Comparison of ENCODE assay signal across 24 mouse cellular contexts in the genomic region with DNA sequence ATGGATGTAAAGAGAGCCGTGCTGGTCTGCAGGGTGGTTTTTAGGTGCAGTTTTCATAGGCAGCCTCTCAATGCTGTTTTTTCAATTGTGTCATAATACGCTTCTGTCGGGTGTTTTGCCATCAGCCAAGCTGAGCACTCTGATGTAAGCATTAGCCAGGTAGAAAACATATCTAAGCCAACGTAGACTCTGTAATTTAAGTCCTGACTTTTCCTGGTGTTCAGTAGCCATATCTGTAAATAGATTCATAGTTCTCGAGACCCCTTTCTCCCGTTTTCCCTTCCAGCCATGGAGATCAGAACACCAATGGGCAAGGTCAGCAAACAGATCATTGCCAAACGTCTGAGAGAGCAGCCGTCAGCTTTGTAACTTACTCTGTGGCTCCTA.
A peak's percentile ranks its signal among the peaks of the same experiment; 100 is the strongest.
DNase-seq lines count a peak whose midpoint lies in the region; ATAC-seq and TF ChIP-seq lines count a peak whose summit lies in the region.
"Had no signal": no experiment of that assay in that cellular context is flagged by ENCODE, and none has a peak within 500 bp of the region (broad histone marks: within the 10 kb centered on the region; RNA-seq: fewer than 3 reads in every experiment).

No protein-coding gene starts in this region.

- WGBS in hindbrain, postnatal 0 days, result 80% methylated on average over 8 of the region's 8 CpGs
- WGBS in hindbrain, embryonic 16.5 days, result 81% methylated on average over 8 of the region's 8 CpGs
- 81% methylated on average over 8 of the region's 8 CpGs for WGBS in neural tube, embryonic 15.5 days

- DNase-seq in gastrocnemius, adult 2 months, result no peak
- DNase-seq in gastrocnemius, postnatal 36 days, result no peak
- no peak for DNase-seq in hindbrain, postnatal 0 days (ENCODE audit: low spot score)
- no peak for DNase-seq in neural tube, embryonic 10.5 days (ENCODE audit: extremely low spot score, low spot score)
- no peak for DNase-seq in adrenal gland, postnatal 36 days
- DNase-seq: adrenal gland, adult 8-10 months; cerebellum, adult 8-10 months; cerebellum, postnatal 25 days; heart, postnatal 4 days; kidney, adult 11 months; kidney, postnatal 14 days; layer of hippocampus, adult 9-11 months; lung, postnatal 36 days; right cerebral cortex, postnatal 25 days; thymus, adult 18-20 months; thymus, postnatal 25 days had no signal

- H3K27ac ChIP-seq in gastrocnemius, adult 2 months, result peak overlapping the region; percentile 60
- H3K27ac ChIP-seq in hindbrain, postnatal 0 days, result no peak overlapping the region
- H3K27ac ChIP-seq in hindbrain, embryonic 16.5 days (ENCODE audit: low read depth, low read length), result no peak overlapping the region
- H3K27ac ChIP-seq in neural tube, embryonic 15.5 days (replicated peaks), result no peak overlapping the region
- H3K27ac ChIP-seq: forebrain, embryonic 15.5 days; limb, embryonic 15.5 days had no signal

- no peaks in the 10 kb centered on the region for H3K9me3 ChIP-seq in hindbrain, postnatal 0 days (ENCODE audit: low read length)
- H3K9me3 ChIP-seq in hindbrain, embryonic 16.5 days (ENCODE audit: control insufficient read depth, low read length), result no peaks in the 10 kb centered on the region
- no peaks in the 10 kb centered on the region for H3K9me3 ChIP-seq in neural tube, embryonic 15.5 days (replicated peaks)
- H3K9me3 ChIP-seq: forebrain, embryonic 15.5 days; heart, embryonic 12.5 days; limb, embryonic 10.5 days; limb, embryonic 15.5 days had no signal

- H3K4me1 ChIP-seq in hindbrain, postnatal 0 days (ENCODE audit: insufficient read depth, low read length), result peaks cover 10% of the 10 kb centered on the region
- peaks cover 11% of the 10 kb centered on the region for H3K4me1 ChIP-seq in hindbrain, embryonic 16.5 days (ENCODE audit: control insufficient read depth, insufficient read depth, low read depth, low read length)
- H3K4me1 ChIP-seq in neural tube, embryonic 15.5 days, result peaks cover 27% of the 10 kb centered on the region

- ATAC-seq in hindbrain, postnatal 0 days, result no peak
- no peak for ATAC-seq in hindbrain, embryonic 16.5 days
- no peak for ATAC-seq in neural tube, embryonic 15.5 days (ENCODE audit: low FRiP score)
- ATAC-seq: forebrain, embryonic 15.5 days; inflammation-experienced regulatory T-cells, adult 6 months had no signal

- intact Hi-C loops in gastrocnemius, adult 2 months (cut with DNase I), result no loop called here
- intact Hi-C loops in gastrocnemius, postnatal 36 days (cut with DNase I), result loop anchor here (10.0 kb wide), 1 partner anchor 239 kb away; no protein-coding TSS in a partner anchor

- no peak overlapping the region for H3K9ac ChIP-seq in hindbrain, postnatal 0 days (replicated peaks; ENCODE audit: low read length)
- H3K9ac ChIP-seq in hindbrain, embryonic 16.5 days (ENCODE audit: low read depth, low read length), result no peak overlapping the region
- no peak overlapping the region for H3K9ac ChIP-seq in neural tube, embryonic 15.5 days (replicated peaks)
- H3K9ac ChIP-seq: forebrain, embryonic 15.5 days; heart, embryonic 12.5 days; limb, embryonic 15.5 days had no signal

- TF ChIP-seq CTCF in gastrocnemius, adult 2 months (IDR thresholded peaks at IDR 0.05), result no peak
- TF ChIP-seq CTCF in hindbrain, postnatal 0 days (IDR thresholded peaks at IDR 0.05; ENCODE audit: low read depth), result no peak

- no peak overlapping the region; the same call in 1 of the 2 replicates for H3K4me3 ChIP-seq in gastrocnemius, adult 2 months
- no peak overlapping the region for H3K4me3 ChIP-seq in hindbrain, postnatal 0 days (ENCODE audit: low read length)
- H3K4me3 ChIP-seq in hindbrain, embryonic 16.5 days (ENCODE audit: low read length), result no peak overlapping the region
- no peak overlapping the region for H3K4me3 ChIP-seq in neural tube, embryonic 15.5 days (replicated peaks)
- H3K4me3 ChIP-seq: forebrain, embryonic 15.5 days; heart, embryonic 12.5 days; limb, embryonic 10.5 days; limb, embryonic 15.5 days had no signal

- peak overlapping the region; percentile 20 for H3K4me2 ChIP-seq in hindbrain, postnatal 0 days (ENCODE audit: low read depth, low read length)
- no peak overlapping the region for H3K4me2 ChIP-seq in hindbrain, embryonic 16.5 days (ENCODE audit: low read length)
- 0 out of 2 replicates have a peak overlapping the region, but pooled peaks have one; percentile 13 for H3K4me2 ChIP-seq in neural tube, embryonic 15.5 days
- H3K4me2 ChIP-seq: forebrain, embryonic 15.5 days; heart, embryonic 12.5 days; limb, embryonic 15.5 days had no signal

- H3K36me3 ChIP-seq in hindbrain, postnatal 0 days (ENCODE audit: insufficient read depth, low read length), result no peaks in the 10 kb centered on the region
- no peaks in the 10 kb centered on the region for H3K36me3 ChIP-seq in hindbrain, embryonic 16.5 days (ENCODE audit: control insufficient read depth, insufficient read depth, low read length)
- no peaks in the 10 kb centered on the region for H3K36me3 ChIP-seq in neural tube, embryonic 15.5 days
- H3K36me3 ChIP-seq: forebrain, embryonic 15.5 days; G1E; heart, embryonic 12.5 days; limb, embryonic 10.5 days; limb, embryonic 15.5 days had no signal

- no peaks in the 10 kb centered on the region for H3K27me3 ChIP-seq in hindbrain, postnatal 0 days (ENCODE audit: insufficient read depth, low read length)
- peaks cover 5% of the 10 kb centered on the region; the same call in 1 of the 2 replicates for H3K27me3 ChIP-seq in hindbrain, embryonic 16.5 days (replicated peaks; ENCODE audit: control insufficient read depth, insufficient read depth, low read length)
- peaks cover 31% of the 10 kb centered on the region for H3K27me3 ChIP-seq in neural tube, embryonic 15.5 days (replicated peaks)
